Mouse (Mus musculus): Measurements from ENCODE around the gene 2310007B03Rik. TPM values are rescaled to one million over a fixed set of nuclear protein-coding genes. Genes with fewer than 3 reads are reported as not detected.
A peak's percentile ranks its signal among the peaks of the same experiment; 100 is the strongest.
"Not testable (repeated sequence)": the region's sequence is repeated elsewhere in the genome, so short reads cannot be mapped to it uniquely, and the experiment has no call there.

The 2310007B03Rik gene
- polyA plus RNA-seq (2015; fragmentation: Nextera tagmentation; extraction: Ambion mirVana), result 23.0 and 26.0 TPM in 2 replicates

GRCm38 (mm10) chr1:93160501-93161133 lies at the start of gene 2310007B03Rik:
2310007B03Rik (minus strand) TSS chr1:93160948.
- 57% methylated on average over 8 of the region's 8 CpGs for WGBS
- peak within 1 kb of the TSS; percentile 58 for H3K9ac ChIP-seq (ENCODE audit: low read length)
- ATAC-seq (ENCODE audit: low read depth), result peak; percentile 46
- no peaks in the 10 kb centered on the region for H3K36me3 ChIP-seq (ENCODE audit: control insufficient read depth, insufficient read depth, low read length)
- H3K9me3 ChIP-seq (ENCODE audit: control insufficient read depth, low read length), result no peaks in the 10 kb centered on the region
- H3K4me1 ChIP-seq (replicated peaks; ENCODE audit: control insufficient read depth, insufficient read depth, low read length), result peaks cover 17% of the 10 kb centered on the region
- no peaks in the 10 kb centered on the region for H3K27me3 ChIP-seq (ENCODE audit: control insufficient read depth, insufficient read depth, low read depth, low read length)
- H3K27ac ChIP-seq (ENCODE audit: low read length), result peak within 1 kb of the TSS; percentile 96
- peak within 1 kb of the TSS; percentile 43 for H3K4me3 ChIP-seq (ENCODE audit: low read length)
- peak within 1 kb of the TSS; percentile 45 for H3K4me2 ChIP-seq (ENCODE audit: low read depth, low read length)

DNA sequence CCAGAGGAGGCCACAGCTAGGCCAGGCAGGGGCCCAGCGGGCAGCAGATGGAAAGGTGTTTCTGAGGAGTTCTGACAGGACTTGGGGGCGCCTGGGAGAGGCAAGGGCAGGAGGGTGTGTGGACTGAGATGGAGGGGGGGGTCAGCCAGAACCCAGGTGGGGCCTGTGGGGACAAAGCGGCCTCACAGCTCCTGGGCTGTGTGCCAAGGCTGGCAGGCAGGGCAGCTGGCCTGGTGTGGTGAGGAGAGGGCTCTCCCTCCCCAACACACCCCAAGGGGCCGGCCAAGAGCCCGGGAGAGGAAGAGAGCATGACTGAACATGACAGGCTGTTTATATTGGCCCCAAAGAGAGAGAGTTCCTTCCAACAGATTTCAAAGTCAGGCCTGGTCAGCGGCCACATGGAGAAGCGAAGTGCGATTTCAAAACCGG lies 49.5 kb upstream of the 2310007B03Rik start:
- WGBS, result 5% methylated on average over 9 of the region's 9 CpGs
- no peak overlapping the region for H3K4me3 ChIP-seq (ENCODE audit: low read length)
- peak; percentile 91 for ATAC-seq (ENCODE audit: low read depth)
- no peak overlapping the region for H3K9ac ChIP-seq (ENCODE audit: low read length)
- H3K27ac ChIP-seq (ENCODE audit: low read length), result peak overlapping the region; percentile 94
- no peaks in the 10 kb centered on the region for H3K36me3 ChIP-seq (ENCODE audit: control insufficient read depth, insufficient read depth, low read length)
- H3K4me1 ChIP-seq (replicated peaks; ENCODE audit: control insufficient read depth, insufficient read depth, low read length), result peaks cover 40% of the 10 kb centered on the region
- H3K9me3 ChIP-seq (ENCODE audit: control insufficient read depth, low read length), result no peaks in the 10 kb centered on the region
- no peaks in the 10 kb centered on the region for H3K27me3 ChIP-seq (ENCODE audit: control insufficient read depth, insufficient read depth, low read depth, low read length)
- peak overlapping the region; percentile 36; the same call in 1 of the 2 replicates for H3K4me2 ChIP-seq (ENCODE audit: low read depth, low read length)

DNA sequence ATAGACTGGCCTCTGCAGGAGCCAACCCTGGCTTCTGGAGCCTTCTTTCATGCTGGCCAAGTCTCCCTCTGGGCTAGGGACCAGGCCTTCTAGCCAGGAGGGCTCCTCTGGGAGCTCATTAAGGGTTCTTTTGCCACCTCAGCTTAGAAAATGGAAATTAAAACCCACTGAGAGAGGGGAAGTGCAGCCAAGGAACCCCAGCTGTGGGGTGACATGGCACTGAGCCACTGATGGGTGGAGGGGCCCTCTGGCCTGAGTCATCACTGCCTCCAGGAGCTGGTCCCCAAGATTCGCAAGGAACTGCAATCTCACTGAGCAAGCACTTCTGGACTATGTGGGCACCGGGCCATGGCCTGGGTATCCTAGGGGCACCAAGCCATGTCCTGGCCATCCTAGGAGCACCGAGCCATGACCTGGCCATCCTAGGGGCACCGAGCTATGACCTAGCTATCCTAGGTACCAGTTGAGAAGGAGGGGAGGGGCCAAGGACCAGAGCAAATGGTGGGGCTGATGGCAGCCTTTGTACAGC lies 46.9 kb upstream of the 2310007B03Rik start:
- Histone ChIP-seq H3K36me3 (ENCODE audit: control insufficient read depth, insufficient read depth, low read length) (no peaks in the 10 kb centered on the region), H3K4me3 (ENCODE audit: low read length) (no peak overlapping the region)

DNA sequence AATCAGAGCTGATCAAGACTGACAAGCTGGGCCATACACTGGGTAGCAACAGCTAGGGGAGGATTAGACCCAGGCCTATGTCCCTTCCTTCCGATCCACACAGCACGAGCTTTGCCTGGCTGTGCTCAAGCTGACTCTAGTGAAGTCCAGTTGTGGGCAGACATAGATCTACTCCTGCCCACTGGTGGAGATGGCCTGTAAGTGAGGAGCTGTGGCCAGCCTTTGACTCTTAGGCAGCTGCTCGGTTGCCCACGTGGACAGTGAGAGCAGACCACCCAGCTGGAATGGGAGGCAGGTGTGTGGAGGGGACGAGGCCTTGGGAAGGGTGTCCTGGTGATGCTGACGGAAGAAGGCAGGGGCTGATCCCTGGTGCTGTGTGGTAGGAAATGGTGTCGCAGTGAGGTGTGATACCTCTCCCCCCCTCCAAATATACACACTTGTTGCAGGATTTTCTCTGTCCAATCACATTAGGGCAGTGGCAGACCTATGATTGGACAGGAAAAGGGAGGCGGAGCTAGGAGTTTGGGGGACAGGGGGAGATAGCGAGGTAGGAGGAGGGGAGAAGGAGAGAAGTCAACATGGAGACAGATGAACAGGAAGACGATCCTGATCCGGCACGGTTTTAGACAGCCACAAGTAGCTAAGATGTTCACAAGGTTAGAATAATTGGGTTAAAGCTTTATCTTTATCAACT lies 45.7 kb upstream of the 2310007B03Rik start:
- ATAC-seq (ENCODE audit: low read depth), result no peak
- no peaks in the 10 kb centered on the region for H3K9me3 ChIP-seq (ENCODE audit: control insufficient read depth, low read length)
- H3K27me3 ChIP-seq (ENCODE audit: control insufficient read depth, insufficient read depth, low read depth, low read length), result no peaks in the 10 kb centered on the region
- H3K4me3 ChIP-seq (ENCODE audit: low read length), result peak overlapping the region; percentile 19; the same call in 1 of the 2 replicates
- WGBS, result 44% methylated on average over 12 of the region's 12 CpGs
- H3K36me3 ChIP-seq (ENCODE audit: control insufficient read depth, insufficient read depth, low read length), result no peaks in the 10 kb centered on the region
- H3K4me1 ChIP-seq (replicated peaks; ENCODE audit: control insufficient read depth, insufficient read depth, low read length), result peaks cover 36% of the 10 kb centered on the region
- H3K4me2 ChIP-seq (ENCODE audit: low read depth, low read length), result no peak overlapping the region
- 0 out of 2 replicates have a peak overlapping the region, but pooled peaks have one; percentile 16 for H3K9ac ChIP-seq (ENCODE audit: low read length)
- H3K27ac ChIP-seq (ENCODE audit: low read length), result no peak overlapping the region; the same call in 1 of the 2 replicates

More for the DNA sequence above, 46.9 kb upstream of the 2310007B03Rik start:
- Histone ChIP-seq H3K27ac (ENCODE audit: low read length) (no peak overlapping the region), H3K4me1 (replicated peaks; ENCODE audit: control insufficient read depth, insufficient read depth, low read length) (peaks cover 48% of the 10 kb centered on the region), H3K9me3 (ENCODE audit: control insufficient read depth, low read length) (no peaks in the 10 kb centered on the region), H3K4me2 (ENCODE audit: low read depth, low read length) (peak overlapping the region; percentile 8; the same call in 1 of the 2 replicates), H3K27me3 (ENCODE audit: control insufficient read depth, insufficient read depth, low read depth, low read length) (no peaks in the 10 kb centered on the region), H3K9ac (ENCODE audit: low read length) (no peak overlapping the region)
- 78% methylated on average over 4 of the region's 4 CpGs for WGBS
- no peak for ATAC-seq (ENCODE audit: low read depth)

GRCm38 (mm10) chr1:93197916-93198315 lies 37.2 kb upstream of the 2310007B03Rik start:
- ATAC-seq (ENCODE audit: low read depth), result no peak
- Histone ChIP-seq H3K36me3 (ENCODE audit: control insufficient read depth, insufficient read depth, low read length) (no peaks in the 10 kb centered on the region), H3K9ac (ENCODE audit: low read length) (no peak overlapping the region), H3K4me3 (ENCODE audit: low read length) (no peak overlapping the region), H3K27ac (ENCODE audit: low read length) (no peak overlapping the region), H3K9me3 (ENCODE audit: control insufficient read depth, low read length) (peaks cover 6% of the 10 kb centered on the region), H3K27me3 (ENCODE audit: control insufficient read depth, insufficient read depth, low read depth, low read length) (no peaks in the 10 kb centered on the region), H3K4me1 (replicated peaks; ENCODE audit: control insufficient read depth, insufficient read depth, low read length) (no peaks in the 10 kb centered on the region), H3K4me2 (ENCODE audit: low read depth, low read length) (no peak overlapping the region)
- WGBS, result 85% methylated on average over 3 of the region's 3 CpGs

DNA sequence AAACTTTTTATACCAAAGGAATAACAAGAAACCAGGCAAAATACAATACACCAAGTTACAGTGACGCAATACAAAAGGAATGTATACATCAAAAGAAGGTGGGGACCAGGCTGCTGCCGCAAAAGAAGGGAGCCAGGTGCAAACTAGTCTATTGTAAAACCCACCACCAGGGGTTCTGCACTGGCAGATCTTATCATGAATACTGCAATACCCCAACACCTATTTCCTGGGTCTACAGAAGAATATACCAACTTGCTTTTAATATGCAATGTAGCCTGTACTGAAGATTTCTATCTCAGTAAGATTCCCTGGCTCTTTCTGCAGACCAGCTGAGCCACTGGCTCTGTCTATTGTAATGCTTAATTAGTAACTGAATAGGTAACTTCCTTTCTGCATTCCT lies 36.7 kb upstream of the 2310007B03Rik start:
- WGBS, result 75% methylated on average over 2 of the region's 2 CpGs
- not testable (repeated sequence) for H3K9me3 ChIP-seq (ENCODE audit: control insufficient read depth, low read length); ATAC-seq (ENCODE audit: low read depth); H3K9ac ChIP-seq (ENCODE audit: low read length); H3K27ac ChIP-seq (ENCODE audit: low read length); H3K27me3 ChIP-seq (ENCODE audit: control insufficient read depth, insufficient read depth, low read depth, low read length); H3K36me3 ChIP-seq (ENCODE audit: control insufficient read depth, insufficient read depth, low read length); H3K4me1 ChIP-seq (replicated peaks; ENCODE audit: control insufficient read depth, insufficient read depth, low read length); H3K4me2 ChIP-seq (ENCODE audit: low read depth, low read length); H3K4me3 ChIP-seq (ENCODE audit: low read length)

- 81% methylated on average over 3 of the region's 3 CpGs for WGBS
- no peak overlapping the region for H3K9ac ChIP-seq (ENCODE audit: low read length)
- peaks cover 6% of the 10 kb centered on the region for H3K9me3 ChIP-seq (ENCODE audit: control insufficient read depth, low read length)
- H3K4me3 ChIP-seq (ENCODE audit: low read length), result no peak overlapping the region
- H3K27me3 ChIP-seq (ENCODE audit: control insufficient read depth, insufficient read depth, low read depth, low read length), result no peaks in the 10 kb centered on the region
- H3K27ac ChIP-seq (ENCODE audit: low read length), result no peak overlapping the region
- no peaks in the 10 kb centered on the region for H3K36me3 ChIP-seq (ENCODE audit: control insufficient read depth, insufficient read depth, low read length)
- ATAC-seq (ENCODE audit: low read depth), result no peak
- no peaks in the 10 kb centered on the region for H3K4me1 ChIP-seq (replicated peaks; ENCODE audit: control insufficient read depth, insufficient read depth, low read length)
- H3K4me2 ChIP-seq (ENCODE audit: low read depth, low read length), result no peak overlapping the region
Measured at GRCm38 (mm10) chr1:93194961-93195360, 34.2 kb upstream of the 2310007B03Rik start.

DNA sequence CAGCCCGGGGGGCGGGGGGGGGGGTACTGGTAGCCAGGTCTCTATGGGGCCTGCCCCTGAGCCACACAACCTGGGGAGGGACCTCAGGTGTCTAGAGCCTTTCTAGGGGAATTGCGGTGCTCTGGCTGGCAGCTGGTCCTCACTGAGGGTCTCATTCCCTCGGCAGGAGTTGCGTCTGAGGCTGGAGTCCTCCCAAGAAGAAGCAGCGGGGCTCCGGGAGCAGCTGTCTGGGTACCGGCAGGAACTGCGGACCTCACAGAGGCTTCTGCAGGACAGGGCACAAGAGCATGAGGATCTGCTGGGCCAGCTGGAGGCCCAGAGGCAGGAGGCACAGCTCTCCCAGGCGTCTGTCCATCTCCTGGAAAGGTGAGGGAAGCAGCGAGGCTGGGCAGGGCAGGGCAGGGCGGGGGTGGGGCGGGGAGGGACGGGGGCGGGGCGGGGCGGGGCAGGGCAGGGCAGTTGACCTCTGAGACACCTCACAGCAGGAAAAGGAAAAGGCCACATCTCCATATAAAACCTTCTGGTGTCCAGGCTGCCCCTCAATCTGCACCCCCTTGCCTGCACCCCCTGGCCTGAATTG lies 30.1 kb upstream of the 2310007B03Rik start:
- peaks cover 6% of the 10 kb centered on the region for H3K9me3 ChIP-seq (ENCODE audit: control insufficient read depth, low read length)
- WGBS, result 22% methylated on average over 9 of the region's 17 CpGs
- no peaks in the 10 kb centered on the region for H3K27me3 ChIP-seq (ENCODE audit: control insufficient read depth, insufficient read depth, low read depth, low read length)
- no peak overlapping the region for H3K4me2 ChIP-seq (ENCODE audit: low read depth, low read length)
- no peaks in the 10 kb centered on the region for H3K36me3 ChIP-seq (ENCODE audit: control insufficient read depth, insufficient read depth, low read length)
- no peaks in the 10 kb centered on the region for H3K4me1 ChIP-seq (replicated peaks; ENCODE audit: control insufficient read depth, insufficient read depth, low read length)
- H3K9ac ChIP-seq (ENCODE audit: low read length), result no peak overlapping the region
- no peak overlapping the region for H3K4me3 ChIP-seq (ENCODE audit: low read length)
- no peak for ATAC-seq (ENCODE audit: low read depth)
- H3K27ac ChIP-seq (ENCODE audit: low read length), result no peak overlapping the region

All from lung, embryonic 16.5 days (tissue).